Mouse (Mus musculus): ENCODE results near the gene Mup19. TPM values are rescaled to one million over a fixed set of nuclear protein-coding genes. Genes with fewer than 3 reads are reported as not detected.
A peak's percentile ranks its signal among the peaks of the same experiment; 100 is the strongest.
"Not testable (repeated sequence)": the region's sequence is repeated elsewhere in the genome, so short reads cannot be mapped to it uniquely, and the experiment has no call there.

Gene Mup19
- not detected for polyA plus RNA-seq (2021)

DNA sequence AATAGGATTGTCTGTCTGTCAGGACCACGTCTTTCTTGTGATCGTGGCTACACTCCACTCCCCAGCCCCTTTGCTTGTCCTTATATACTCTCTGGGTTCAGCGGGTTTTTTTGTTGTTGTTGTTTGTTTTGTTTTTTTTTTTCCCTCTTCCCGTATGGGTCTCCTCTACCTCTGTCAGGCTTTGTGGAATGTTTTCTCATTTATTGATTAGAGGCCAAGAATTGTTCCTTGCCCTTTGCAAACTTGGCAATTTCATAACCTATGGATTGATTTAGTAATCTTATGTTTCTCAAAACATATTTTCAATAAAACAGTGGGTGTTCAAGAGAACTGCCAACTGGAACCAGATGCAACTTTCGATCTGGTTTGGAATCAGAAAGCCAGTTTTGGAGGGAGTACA lies at the start of gene Mup19:
Gene Mup19, minus strand, starts transcription at position 101 of the 400 bp plus-strand sequence.
- DNase-seq (ENCODE audit: low read depth, low spot score); POLR2A ChIA-PET; H3K27me3 ChIP-seq; ATAC-seq; in situ Hi-C loops (cut with MboI; ENCODE audit: low pct_unique_long_range_greater_than_20kb); CTCF ChIA-PET: not testable (repeated sequence)

DNA sequence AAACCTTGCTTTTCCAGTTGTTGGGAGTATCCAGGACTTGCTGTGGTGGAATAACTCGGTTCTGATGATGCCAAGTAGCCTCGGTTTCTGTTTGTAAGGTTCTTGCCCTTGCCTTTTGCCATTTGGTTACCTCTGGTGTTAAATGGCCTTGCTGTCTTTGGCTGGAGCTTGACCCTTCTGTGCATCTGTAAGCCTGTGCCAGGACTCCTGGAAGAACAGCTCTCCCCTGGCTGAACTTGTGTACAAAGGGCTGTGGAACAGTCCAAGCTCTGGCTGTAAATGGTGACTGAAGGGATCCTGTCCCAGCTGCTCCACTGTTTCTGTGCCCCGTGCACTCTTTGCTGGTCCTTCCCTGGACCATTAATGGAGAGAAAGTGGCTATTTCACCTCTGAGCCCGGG lies 47.1 kb upstream of the Mup19 start:
- no peak for ATAC-seq
- ChIA-PET CTCF (no interaction called here), POLR2A (no interaction called here)
- H3K27me3 ChIP-seq = no peaks in the 10 kb centered on the region
- no peak for DNase-seq (ENCODE audit: low read depth, low spot score)
- no peak for TF ChIP-seq CTCF (IDR thresholded peaks at IDR 0.05)
- in situ Hi-C loops (cut with MboI; ENCODE audit: low pct_unique_long_range_greater_than_20kb) = no loop called here

DNA sequence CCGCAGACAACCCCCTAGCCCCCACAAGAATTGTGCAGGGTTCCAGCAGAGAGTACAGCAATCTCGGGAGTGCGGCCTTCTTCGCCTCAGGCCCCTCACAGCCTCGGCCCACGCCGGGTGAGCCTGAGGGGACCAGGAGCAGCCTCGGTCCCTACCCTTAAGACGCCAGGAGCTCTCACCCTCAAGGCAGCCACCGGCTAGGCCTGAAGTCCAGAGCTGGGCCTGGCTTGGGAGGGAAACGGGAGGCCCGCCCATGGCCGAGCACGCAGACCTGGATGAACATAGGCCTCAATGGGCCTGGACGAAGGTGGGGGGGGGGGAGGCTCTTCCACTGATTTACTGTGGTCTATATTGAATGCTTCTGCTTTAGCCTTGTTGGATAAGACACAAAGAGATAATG lies 41.1 kb upstream of the Mup19 start:
- no peak for TF ChIP-seq CTCF (IDR thresholded peaks at IDR 0.05)
- no peak for ATAC-seq
- CTCF ChIA-PET = no interaction called here
- H3K27me3 ChIP-seq = no peaks in the 10 kb centered on the region
- DNase-seq (ENCODE audit: low read depth, low spot score) = no peak
- in situ Hi-C loops (cut with MboI; ENCODE audit: low pct_unique_long_range_greater_than_20kb) = no loop called here
- POLR2A ChIA-PET = no interaction called here

DNA sequence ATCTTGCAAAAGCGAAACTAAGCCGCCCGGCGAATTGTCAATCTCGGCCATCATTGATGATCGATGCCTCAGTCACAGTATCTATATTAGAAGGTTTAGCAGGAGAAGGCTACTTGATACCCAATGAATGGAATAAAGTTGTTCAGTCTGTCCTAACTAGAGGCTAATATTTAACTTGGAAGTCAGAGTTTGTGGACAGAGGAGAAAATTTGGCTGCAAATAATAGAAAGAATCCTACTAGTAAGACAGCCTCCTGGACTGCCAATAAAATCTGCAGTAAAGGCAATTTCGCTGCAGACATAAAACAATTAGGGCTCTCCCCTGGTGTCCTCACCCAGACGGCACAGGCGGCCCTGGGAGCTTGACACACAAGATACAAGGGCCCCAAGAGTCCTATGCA lies 40.5 kb upstream of the Mup19 start:
- POLR2A ChIA-PET; in situ Hi-C loops (cut with MboI; ENCODE audit: low pct_unique_long_range_greater_than_20kb); ATAC-seq; H3K27me3 ChIP-seq; CTCF ChIA-PET; DNase-seq (ENCODE audit: low read depth, low spot score): not testable (repeated sequence)

DNA sequence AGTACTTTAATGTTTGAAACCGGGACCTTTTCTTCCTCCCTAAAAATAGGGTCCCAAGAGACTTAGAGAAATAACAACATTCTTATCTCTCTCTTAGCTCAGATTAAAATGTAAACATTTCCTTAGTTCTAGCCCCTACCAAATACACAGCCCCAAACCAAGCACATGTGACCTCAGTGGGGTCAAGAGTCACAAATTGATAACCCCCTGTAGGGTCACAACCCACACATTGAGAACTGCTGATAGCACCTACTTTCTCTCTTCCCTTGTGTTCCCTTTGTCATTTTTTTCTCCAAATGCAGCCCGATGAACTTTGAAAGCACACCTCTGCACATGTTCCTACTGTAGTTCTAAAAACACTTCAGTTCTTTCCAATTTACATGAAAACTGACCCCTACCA lies 33.5 kb upstream of the Mup19 start:
- no peak for TF ChIP-seq CTCF (IDR thresholded peaks at IDR 0.05)
- ChIA-PET CTCF (no interaction called here), POLR2A (no interaction called here)
- ATAC-seq = no peak
- no peaks in the 10 kb centered on the region for H3K27me3 ChIP-seq
- DNase-seq (ENCODE audit: low read depth, low spot score) = no peak
- in situ Hi-C loops (cut with MboI; ENCODE audit: low pct_unique_long_range_greater_than_20kb) = no loop called here

DNA sequence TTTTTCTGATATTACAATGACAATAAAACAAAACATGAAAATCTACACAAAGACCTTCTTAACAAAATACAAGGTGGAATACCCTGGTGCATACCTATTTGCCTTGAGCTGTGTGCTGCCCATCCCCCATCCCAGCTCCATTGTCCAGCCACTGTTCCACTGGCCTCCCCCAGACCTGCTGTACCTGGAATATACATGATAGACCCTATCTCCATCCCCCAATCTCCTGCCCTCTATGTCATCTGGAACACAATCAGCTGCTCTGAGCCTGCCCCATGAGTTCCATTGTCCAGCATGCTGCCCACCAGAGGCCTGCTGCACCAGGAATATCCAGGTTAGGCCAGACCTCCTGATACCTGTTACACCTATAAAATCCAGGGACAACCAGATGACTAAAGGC lies 31.4 kb upstream of the Mup19 start:
- in situ Hi-C loops (cut with MboI; ENCODE audit: low pct_unique_long_range_greater_than_20kb) = no loop called here
- no peak for TF ChIP-seq CTCF (IDR thresholded peaks at IDR 0.05)
- CTCF ChIA-PET = no interaction called here
- POLR2A ChIA-PET = no interaction called here
- H3K27me3 ChIP-seq = no peaks in the 10 kb centered on the region
- ATAC-seq (no peak), DNase-seq (ENCODE audit: low read depth, low spot score) (no peak)

DNA sequence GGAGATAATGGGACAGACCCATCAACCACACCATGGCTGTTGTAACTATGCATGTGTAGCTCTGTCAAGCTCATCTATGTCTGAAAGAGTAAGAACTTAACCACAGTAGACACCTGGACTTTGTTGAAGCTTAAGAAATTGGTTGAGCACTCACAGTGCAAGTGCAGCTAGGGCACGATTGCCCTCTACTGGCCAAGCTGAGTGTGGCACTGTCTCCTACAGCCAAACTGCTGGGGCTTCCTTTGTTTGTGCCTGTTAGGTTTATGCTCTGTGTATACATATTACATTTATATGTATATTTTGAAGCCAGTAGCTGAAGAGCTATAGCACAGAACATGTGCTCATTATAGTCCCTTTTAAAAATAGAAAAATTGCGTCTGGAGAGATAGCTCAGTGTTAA lies 29.1 kb upstream of the Mup19 start:
- peak; percentile 31 for TF ChIP-seq CTCF (IDR thresholded peaks at IDR 0.05)
- DNase-seq (ENCODE audit: low read depth, low spot score); in situ Hi-C loops (cut with MboI; ENCODE audit: low pct_unique_long_range_greater_than_20kb); H3K27me3 ChIP-seq; POLR2A ChIA-PET; ATAC-seq: not testable (repeated sequence)
- CTCF ChIA-PET = interaction anchor here (1.2 kb wide), 1 partner anchor 1878 kb away, joined by 3 read pairs; no protein-coding TSS in a partner anchor

DNA sequence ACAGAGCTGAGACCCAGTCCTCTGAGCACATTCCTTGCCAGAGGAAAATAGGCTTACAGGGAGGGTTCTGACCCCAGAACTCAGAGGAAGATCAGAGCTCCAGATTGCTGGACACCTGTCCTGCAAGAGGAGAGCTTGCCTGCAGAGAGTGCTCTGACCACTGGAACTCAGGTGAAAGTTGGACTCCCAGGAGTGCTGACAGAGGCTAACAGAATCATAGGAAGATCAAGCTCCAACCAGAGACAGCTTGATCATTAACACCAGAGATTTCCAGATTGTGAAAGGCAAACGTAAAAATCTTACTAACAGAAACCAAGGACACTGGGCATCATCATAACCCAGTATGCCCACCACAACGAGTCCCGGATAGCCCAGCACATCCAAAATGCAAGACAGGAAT lies 26.9 kb upstream of the Mup19 start:
- H3K27me3 ChIP-seq; ATAC-seq; in situ Hi-C loops (cut with MboI; ENCODE audit: low pct_unique_long_range_greater_than_20kb); POLR2A ChIA-PET; CTCF ChIA-PET; DNase-seq (ENCODE audit: low read depth, low spot score): not testable (repeated sequence)

DNA sequence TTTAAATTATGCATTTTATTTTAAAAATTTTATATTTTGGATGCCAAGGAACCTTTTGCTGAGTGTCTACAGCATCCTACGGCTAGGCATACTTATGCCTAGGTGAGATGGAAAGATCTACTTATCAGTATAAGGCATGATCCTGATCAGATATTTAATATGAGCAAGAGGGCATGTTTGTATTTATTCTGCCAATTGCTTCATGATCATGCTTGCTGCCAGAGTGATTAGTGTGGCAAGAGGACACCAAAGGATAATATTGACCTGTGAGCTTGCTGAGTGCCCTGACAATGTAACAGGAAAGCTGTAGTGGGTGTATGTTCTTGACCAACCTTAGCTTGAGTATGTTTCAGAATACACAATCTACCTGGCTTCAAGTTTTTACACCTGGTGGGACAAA lies 7.6 kb upstream of the Mup19 start:
- CTCF ChIA-PET; ATAC-seq; in situ Hi-C loops (cut with MboI; ENCODE audit: low pct_unique_long_range_greater_than_20kb): not testable (repeated sequence)

DNA sequence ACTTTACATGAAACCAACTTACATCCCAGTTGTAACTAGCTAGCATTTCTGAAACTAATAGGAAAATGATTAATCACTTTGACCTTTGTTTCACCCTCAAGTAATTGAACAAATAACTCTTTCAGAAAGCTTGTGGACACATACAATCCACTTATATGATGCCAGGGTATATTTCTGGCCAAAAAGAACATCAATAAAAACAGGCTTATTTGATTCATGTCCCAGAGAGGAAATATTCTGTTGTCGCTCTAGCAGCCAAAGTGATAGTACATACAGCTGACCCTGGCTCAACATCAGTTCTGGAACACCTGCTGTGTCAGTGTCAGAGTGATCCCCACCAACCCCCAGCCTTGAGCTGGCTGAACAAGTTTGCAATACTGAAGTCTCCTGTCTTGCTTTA lies 2.2 kb upstream of the Mup19 start:
- ATAC-seq; DNase-seq (ENCODE audit: low read depth, low spot score); CTCF ChIA-PET; H3K27me3 ChIP-seq; in situ Hi-C loops (cut with MboI; ENCODE audit: low pct_unique_long_range_greater_than_20kb); POLR2A ChIA-PET: not testable (repeated sequence)

More for the DNA sequence above, 7.6 kb upstream of the Mup19 start:
- DNase-seq (ENCODE audit: low read depth, low spot score); H3K27me3 ChIP-seq; POLR2A ChIA-PET: not testable (repeated sequence)

Other genes with a start within 250 kb of the Mup19 start
- gene Mup17, start 186.4 kb downstream of the Mup19 start, polyA plus RNA-seq (2021) = not detected
- gene Mup18, start 108.1 kb downstream of the Mup19 start, polyA plus RNA-seq (2021) = not detected
- not detected for gene Mup5, start 53.0 kb upstream of the Mup19 start, polyA plus RNA-seq (2021)

Measured in Patski (cell line).